Mouse (Mus musculus) spleen, adult 12 weeks (tissue): ENCODE data around the gene Arglu1.

ENCODE experiments used
- DNase-seq: peaks from one replicate; pipeline ENCODE4 v3.0.0; 2022; ENCODE audit warnings: low spot score

Arglu1 gene

GRCm38 (mm10) chr8:8690146-8691092 lies at the start of gene Arglu1:
Gene Arglu1 (minus strand): TSS chr8:8690521.
- peak; percentile 90 for DNase-seq

GRCm38 (mm10) chr8:8737271-8737670 lies 47.0 kb upstream of the Arglu1 start:
- DNase-seq, result no peak

GRCm38 (mm10) chr8:8736826-8737225 lies 46.5 kb upstream of the Arglu1 start:
- no peak for DNase-seq

GRCm38 (mm10) chr8:8733804-8734203 lies 43.5 kb upstream of the Arglu1 start:
- no peak for DNase-seq

- DNase-seq, result no peak
These were observed 38.3 kb upstream of the Arglu1 start for GRCm38 (mm10) chr8:8728643-8729042.

GRCm38 (mm10) chr8:8726547-8726946 lies 36.2 kb upstream of the Arglu1 start:
- DNase-seq, result no peak

- DNase-seq, result no peak
These were observed 14.5 kb upstream of the Arglu1 start for GRCm38 (mm10) chr8:8704813-8705212.

GRCm38 (mm10) chr8:8703668-8704067 lies 13.3 kb upstream of the Arglu1 start:
- DNase-seq, result no peak

GRCm38 (mm10) chr8:8700821-8701220 lies 10.5 kb upstream of the Arglu1 start:
- no peak for DNase-seq

- no peak for DNase-seq
These were observed 9.9 kb upstream of the Arglu1 start for GRCm38 (mm10) chr8:8700229-8700628.

GRCm38 (mm10) chr8:8689454-8690145 lies 721 bp downstream of the Arglu1 start:
- DNase-seq, result peak; percentile 25

- DNase-seq, result no peak
These were observed 1.4 kb downstream of the Arglu1 start for GRCm38 (mm10) chr8:8688823-8689453.

- no peak for DNase-seq
These were observed 4.8 kb downstream of the Arglu1 start for GRCm38 (mm10) chr8:8685517-8685916.

GRCm38 (mm10) chr8:8682697-8683096 lies 7.6 kb downstream of the Arglu1 start:
- DNase-seq, result no peak

- no peak for DNase-seq
These were observed 12.1 kb downstream of the Arglu1 start for GRCm38 (mm10) chr8:8678236-8678635.

GRCm38 (mm10) chr8:8674864-8675263 lies 15.5 kb downstream of the Arglu1 start:
- no peak for DNase-seq

- DNase-seq, result peak; percentile 62
These were observed 28.6 kb downstream of the Arglu1 start for GRCm38 (mm10) chr8:8661759-8662138.

GRCm38 (mm10) chr8:8661103-8661758 lies 29.1 kb downstream of the Arglu1 start, which contains the start of gene Efnb2:
Gene Efnb2 (minus strand): TSS chr8:8661242.
- peak; percentile 72 for DNase-seq

- DNase-seq, result peak; percentile 2
These were observed 29.8 kb downstream of the Arglu1 start for GRCm38 (mm10) chr8:8660307-8661098.

GRCm38 (mm10) chr8:8659503-8660306 lies 30.6 kb downstream of the Arglu1 start:
- no peak for DNase-seq
